Mouse (Mus musculus) thymus, adult 18-20 months (tissue): ENCODE measurements around the gene Ciz1.

ENCODE experiments used
- DNase-seq, 2 experiments: peaks; one replicate each; pipeline ENCODE4 v3.0.0; 2022; ENCODE audit warnings: mixed read lengths in 2 of 2

Ciz1 gene

DNA sequence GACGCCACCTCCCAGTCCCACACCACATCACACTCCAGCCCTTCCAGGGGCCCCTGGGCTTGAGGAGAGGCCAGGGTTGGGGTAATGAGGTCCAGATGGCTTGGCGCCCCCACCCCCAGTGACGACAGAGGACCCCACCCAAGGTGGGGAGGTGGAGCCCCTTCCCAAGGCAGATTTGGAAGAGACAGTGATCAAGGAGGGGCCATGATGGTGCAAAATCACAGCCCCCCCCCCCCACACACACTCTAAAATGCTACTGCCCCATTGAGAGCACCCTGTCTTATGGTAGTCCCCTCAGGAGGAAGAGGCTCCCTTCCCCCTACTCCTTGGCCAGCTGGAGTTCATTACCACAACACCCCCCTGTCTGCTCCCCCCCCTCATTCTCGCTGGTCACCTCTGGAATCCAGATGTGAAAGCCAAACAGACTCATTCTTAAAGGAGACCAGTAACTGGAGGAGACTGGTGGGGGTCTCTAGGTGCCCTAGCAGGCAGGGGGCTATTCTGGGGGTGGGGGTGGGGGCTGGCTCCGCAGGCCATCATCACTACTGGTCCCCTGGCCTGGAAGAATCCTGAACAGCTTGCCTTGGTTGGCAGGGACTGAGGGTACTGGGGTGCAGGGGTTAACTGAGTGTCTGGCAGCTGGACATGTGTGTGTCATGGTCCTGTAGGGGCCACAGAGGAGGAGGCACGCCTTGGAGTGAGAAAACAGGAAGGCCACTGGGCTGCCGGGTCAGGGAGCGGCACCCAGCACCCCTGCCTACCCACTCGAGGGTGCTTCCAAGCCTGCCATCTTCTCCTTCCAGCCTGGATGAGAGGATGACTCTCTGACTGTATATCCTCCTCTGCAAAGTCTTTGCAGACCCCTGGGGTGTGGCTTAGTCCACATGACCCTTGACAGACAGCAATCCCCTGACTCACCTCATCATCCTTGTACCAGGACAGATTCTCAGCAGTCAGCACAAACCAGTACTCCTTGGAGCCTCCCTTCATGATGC is 32.2 kb upstream of the Ciz1 start:
- no peak for DNase-seq

DNA sequence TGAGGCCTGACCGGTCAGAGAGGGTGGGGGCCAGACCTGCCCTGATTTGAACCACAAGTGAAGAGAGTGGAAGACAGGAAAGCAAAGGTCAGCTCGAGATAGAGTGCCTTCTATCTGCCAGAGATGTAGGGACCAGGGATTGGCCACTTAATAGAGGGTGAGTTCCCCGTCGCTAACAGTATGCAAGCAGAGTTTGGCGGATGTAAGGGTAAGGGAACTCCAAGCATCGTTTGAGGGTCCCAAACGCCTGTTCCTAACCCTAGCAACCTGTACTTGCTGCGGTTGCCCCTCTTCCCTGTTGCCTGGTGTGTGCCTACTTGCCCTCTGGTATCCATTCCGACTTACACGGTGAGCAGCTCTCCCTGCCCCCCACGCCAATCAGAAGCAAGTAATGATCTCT is 31.4 kb upstream of the Ciz1 start:
- no peak for DNase-seq

DNA sequence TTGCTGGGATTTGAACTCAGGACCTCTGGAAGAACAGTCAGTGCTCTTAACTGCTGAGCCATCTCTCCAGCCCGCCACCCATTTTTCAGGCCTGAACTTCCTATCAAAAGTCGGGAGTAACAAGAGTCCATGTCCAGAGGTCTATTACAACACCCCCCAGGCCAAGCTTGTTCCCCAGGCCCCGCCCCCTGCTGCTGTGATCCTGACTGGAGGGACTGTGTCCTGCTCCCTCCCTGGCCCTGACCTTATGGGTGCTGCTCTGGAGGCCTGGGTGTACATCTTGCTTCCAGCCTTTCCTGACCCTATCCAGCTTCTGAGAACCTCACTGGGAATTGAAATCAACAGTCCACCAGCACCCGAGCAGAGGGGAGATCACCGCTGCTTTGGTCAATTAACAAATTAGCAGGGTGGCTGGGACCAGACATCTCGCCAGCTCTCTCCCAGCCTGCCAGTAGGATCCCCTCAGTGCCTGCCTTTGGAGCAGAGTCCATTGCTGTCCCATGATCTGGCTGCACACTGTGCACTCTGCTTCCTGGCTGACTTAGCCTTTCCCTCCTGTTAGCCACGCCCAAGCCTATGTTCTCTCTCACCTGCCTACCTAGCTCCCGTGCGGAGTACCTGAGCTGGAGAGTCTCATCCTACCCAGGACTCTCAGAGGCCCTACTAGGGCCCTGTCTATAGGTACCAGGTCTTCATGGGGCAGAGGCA is 30.4 kb upstream of the Ciz1 start:
- no peak for DNase-seq

DNA sequence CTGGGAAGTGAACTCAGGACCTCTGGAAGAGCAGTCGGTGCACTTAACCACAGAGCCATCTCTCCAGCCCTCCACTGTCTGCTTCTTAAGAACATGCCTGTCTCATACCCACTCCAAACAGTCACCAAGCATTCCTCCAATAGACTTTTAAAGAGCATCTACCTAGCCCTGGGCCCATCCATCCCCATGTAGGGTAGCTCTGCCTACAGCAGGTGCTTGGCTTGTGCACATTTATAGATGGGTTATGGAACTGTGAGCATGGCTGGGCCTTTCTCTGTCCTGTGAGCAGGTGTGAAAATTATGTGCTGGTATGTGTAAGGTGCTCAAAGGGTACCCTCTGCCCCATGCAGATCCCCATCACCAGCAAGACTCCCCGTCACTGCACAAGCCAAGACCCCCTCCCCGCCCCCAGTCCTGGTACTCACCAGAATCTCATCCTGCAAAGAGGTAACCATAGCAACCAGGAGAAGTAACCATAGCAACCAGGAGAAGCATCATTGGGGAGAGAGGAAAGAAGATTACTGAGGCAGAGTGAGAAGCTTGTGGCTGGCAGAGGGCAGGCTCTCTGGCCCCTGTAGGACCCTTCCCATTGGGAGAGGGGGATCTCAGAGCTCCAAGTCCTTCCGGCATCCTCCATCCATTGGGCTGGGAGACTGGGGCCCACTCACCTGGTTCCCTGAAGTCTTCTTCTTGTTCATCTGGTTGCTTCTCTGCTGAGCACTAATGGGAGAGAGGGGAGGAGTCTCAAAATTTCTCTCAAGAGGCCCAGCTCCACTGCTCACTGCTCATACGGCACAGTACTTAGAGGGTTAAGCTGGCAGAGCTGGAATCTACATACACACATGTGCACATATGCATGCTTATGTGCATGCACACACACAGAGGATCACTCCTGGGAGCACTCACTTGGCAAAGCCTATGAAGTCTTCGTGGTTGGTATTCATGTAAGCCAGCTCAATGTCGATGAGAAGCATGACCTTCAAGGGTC is 29.1 kb upstream of the Ciz1 start:
- DNase-seq, result no peak

DNA sequence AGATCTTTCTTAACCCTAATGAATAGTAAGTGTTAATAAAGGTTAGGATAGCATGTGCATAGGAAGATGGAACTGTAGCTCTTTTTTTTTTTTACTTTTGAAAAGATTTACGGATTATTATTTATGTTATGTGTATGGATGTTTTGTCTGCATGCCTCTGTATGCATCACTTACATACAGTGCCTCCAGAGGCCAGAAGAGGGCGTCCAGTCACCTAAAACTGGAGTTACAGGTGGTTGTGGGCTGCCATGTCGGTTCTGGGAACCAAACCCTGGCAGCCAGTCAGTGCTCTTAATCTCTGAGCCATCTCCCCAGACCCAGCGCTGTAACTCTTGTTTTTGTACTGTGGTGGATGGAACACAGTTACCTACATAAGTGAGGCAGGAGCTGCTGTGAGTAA is 27.8 kb upstream of the Ciz1 start:
- DNase-seq, result no peak

DNA sequence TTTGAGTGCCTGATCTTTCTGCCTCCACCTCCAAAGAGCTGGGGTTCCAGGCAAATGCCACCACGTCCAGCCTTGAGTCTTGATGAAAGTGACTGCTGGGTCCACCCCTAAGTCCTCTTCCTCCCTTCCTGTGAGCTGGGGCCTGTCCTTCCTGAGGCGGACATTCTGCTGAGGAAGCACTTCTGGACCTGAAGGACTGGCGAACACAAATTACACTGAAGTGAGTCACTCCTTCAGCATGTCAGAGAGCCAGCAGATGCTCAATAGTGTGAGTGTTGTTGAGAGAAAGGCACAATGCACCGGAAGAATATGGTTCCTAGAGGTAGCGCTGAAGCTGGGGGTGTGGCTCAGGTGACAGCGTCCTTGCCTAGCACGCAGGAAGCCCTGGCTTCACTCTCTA is 26.8 kb upstream of the Ciz1 start:
- DNase-seq, result no peak

DNA sequence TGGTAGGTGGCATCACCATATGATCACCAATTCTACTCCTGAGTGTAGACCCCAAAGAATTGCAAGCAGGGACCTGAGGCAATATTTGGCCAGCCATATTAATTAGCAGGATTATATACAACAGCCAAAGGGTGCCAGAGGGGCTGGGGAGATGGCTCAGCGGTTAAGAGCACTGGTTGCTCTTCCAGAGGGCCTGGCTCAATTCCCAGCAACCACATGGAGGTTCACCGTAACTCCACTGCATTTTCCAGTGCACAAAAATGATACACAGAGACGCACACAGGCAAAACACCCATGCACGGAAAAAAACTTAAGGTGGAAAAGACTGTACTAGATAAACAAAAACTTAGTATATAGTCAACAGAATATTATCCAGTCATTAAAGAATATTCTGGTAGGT is 24.9 kb upstream of the Ciz1 start:
- no peak for DNase-seq

DNA sequence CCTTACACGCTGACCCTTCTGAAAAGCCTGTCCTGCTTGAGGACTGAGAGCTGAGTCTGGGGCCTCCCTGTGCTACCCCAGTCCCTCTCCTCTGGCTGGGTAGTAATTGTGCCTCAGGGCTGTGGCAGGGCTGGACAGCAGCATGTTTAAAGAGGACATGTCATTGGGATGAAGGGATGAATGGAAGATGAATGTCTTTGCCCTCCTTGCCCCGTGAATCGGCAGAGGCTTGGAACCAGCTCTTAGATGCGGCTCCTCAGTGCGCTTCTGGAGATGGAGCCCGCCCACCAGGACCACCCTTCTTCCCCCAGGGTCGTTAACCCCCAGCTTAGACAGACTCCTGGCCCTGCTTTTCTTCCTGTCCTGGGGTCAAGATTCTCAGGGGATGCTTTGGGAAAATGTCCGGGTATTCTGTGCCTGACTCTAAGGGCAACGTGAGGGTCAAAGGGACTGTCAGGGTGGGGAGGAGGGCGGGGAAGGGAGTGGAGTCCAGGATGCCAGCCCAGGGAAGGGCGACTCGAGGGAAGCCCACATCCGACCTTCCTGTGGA is 23.1 kb upstream of the Ciz1 start:
- DNase-seq, result no peak

DNA sequence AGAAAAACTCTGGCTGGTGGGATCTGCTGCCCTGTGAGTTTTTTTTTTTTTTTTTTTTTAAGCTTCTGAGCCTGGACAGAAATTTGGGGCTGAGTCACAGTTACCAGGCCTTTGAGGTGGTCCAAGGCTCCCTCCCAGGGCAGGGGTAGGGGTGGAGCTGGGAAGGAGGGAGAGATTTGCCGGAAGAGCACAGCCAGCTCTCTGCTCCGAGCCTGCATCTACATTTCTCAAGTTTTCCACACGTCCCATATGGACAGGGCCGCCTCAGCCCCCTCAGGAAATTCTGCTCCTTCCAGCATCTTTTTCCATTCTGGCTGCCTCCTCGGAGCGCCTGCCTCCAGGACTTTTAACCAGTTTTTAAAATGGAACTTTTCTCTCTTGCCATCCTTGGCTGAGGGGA is 22.6 kb upstream of the Ciz1 start:
- DNase-seq, result no peak

DNA sequence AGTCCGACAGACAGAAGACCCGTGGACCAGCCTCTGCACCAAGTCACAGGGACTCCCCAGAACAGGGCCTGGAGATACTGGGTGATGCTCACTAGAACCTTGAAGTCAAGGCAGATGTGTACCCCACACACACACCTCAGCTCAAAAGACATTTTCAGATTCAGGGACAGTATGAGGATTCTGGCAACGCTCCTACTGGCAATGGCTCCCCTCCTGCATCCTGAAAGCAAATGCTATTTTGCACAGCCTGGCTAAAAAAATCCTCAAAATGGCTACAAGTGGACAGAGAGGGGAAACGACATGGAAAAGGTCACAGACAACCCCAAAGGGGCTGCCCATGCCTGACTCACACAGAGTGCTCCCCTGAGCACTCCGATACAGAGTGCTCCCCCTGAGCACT is 20.0 kb upstream of the Ciz1 start:
- no peak for DNase-seq

DNA sequence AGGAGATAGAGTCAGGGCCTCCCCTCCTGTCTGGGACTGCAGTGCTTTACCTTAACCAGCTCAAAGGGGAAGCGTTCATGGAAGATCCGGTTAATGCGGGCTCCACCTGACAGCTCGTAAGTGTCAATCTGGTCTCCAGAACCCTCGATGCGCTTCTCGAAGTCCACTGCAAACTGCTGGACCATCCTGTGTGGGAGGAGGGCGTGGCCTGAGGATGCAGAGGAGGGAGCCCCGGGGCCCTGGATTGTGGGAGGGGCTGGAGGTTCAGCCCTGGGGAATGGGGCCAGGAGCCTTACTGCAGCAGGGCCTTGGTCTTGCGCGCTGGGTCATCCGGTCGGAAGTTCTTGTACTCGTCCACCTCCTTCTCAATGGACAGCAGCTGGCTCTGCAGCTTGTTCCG is 16.2 kb upstream of the Ciz1 start:
- DNase-seq, result no peak

DNA sequence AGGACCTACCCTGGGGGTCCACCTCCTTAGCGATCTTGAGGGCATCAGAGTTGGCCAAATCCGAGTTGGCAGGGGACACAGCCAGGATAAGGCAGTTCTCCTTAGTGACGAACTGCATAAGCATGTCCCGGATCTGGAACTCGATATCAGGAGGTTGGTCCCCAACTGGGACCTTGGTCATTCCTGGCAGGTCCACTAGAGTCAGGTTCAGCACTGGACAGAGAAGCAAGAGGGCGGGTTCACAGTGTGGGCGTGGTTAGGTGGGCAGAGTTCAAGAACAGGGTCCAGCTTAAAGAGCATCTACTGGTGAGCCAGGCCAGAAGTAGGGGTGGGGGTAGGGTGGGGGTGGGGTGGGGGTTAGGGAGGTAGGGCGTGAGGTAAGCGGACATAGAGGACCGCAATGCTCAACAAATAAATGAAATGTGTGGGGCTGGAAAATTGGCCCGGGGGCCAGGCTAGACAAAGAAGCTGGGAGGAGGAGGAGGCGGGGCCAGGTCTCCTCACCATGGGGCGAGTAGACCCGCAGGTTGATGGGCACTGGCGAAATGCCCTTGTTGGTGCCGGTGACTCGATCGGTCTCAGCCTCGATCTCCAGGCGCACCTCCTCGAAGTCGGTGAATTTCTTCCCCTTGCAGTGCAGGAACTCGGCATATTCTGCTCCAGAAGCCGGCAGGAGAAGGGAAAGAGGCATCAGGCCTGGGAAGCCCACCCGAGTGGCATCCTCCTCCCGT is 12.1 kb upstream of the Ciz1 start:
- no peak for DNase-seq

DNA sequence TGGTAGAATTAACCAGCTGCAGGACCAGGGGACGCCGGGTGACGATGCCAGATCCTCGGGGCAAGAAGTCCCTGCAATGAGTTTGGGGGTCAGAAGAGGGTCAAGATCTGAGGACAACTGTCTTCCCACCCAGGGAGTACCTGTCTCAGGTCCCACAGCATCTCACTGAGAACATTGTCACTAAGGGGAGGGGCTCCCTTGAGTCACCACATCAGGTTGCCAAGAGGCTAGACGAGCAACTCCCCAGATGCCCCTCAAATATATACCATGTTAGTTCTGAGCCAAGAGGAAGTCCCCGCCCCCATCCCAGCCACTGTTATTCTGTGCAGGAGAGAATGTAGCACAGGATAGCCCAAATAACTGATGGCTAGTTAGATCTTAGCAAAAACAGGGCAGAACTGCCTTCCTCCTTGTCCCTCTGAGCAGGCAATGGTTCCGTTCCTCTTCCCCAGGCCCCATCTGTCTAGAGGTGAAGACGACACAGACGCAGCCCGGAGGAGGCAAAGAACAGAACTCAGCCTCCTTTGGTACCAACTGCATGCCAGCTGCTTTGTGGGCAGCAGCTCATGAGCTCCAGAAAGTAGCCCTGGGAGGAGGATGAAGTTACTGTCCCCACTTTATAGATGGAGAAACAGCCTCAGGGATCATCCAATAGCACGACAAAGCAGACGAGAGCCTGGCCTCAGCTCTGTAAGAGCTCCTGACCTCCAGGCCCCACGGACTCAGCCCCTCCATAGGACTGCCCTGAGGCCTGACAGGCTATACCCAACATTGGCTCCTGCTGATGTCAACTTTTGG is 11.1 kb upstream of the Ciz1 start:
- no peak for DNase-seq

DNA sequence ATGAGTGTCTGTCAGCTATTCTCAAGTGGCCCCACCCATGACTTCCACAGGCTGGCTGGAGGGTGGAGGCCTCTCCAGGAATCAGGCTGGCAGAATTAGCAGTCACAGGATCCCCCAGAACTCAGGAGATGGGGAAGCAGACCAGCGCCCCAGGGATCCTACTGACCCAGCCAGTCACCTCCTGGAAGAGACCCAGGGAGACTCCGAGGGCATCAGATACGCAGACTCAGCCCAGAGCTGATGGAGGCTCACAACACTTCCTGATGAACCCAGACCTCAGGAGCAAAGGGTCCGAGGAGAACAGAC is 10.5 kb upstream of the Ciz1 start:
- DNase-seq, result no peak

DNA sequence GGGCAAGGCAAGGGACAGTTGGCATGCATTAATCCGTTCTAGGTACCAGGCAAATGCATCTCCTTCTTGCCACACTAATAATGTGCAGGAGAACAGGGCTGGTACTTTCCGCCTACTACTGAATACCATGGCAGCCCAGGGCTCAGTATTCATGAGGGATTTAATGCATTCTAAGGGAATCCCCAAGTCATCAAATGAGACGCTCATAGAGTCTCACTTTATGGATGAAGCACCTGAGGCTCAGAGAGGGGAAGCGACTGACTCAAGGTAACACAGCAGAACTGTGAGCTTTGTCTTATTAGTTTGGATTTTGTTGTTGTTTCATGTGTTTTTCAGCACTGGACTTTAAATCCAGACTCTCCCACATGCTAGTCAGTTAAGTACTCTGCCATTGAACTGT is 10.1 kb upstream of the Ciz1 start:
- DNase-seq, result no peak

DNA sequence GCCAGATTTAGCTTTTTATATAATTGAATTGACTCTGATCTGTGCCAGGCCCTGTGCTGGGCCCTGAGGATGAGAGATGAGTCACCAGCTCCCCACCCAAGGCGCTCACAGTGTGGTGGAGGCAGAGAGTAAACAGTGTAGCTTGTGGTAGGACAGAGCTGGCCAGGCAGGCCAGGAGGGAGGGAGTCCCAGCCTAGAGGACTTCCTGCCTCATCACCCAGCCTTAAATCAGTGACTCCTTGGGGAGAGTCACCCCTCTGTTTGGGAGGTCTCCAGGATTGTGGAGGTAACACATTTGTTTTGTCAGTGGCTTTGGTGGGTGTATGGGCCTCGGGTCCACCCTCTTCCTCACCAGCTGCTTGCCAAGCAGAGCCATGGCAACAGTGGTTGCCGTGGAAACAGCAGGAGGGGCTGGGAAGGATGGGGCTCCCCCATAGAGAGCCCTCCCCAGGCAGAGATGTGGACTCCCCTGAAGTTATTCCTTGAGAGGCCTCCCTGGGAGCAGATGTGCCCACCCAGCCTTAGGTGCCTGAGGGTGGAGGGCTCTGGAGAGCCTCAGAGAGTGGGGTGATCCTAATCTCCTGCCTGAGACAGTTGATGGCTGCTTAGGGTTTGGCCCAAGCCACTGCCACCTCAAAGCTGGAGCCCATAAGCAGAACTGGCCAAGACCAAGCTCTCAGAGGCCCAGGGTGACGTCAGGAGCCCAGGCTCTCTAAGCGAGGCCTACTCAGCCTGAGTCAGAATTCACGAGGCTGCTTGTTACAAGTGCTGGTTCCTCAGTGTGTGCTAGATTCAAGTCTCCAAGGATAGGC is 9.4 kb upstream of the Ciz1 start:
- no peak for DNase-seq

DNA sequence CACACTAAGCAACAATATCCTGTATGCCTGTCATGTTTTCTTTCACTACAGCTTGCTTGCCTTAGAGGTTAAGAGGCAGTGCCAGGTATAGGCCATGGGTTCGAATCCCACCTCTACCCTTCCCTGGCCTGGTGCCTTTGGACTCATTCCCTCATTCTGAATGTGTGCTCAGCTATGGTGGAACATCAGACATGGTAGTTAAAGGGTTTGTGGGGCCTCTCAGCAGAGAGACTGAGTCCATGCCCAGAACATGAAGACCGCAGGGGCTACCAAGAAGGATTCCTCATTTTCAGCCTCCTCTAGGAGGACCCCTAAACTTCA is 8.8 kb upstream of the Ciz1 start:
- DNase-seq, result no peak

DNA sequence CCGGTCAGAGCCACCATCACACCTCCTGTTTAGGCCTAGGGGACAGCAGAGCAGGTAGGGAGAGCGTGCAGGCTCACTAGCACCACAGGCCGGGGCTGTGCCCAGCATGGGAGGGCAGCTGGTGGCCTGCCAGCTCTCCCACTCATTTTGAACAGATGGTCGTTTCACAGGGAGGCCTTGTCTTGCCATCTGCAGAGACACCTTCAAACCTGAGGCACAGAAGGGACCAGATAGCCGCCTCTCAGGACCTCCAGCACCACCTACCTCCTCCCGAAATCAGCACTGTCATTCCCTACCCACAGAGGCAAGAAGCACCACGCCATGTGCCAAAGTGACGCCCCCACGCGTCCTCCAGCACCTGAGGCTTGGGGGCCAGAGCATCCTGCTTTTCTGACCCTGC is 8.1 kb upstream of the Ciz1 start:
- DNase-seq, result no peak

DNA sequence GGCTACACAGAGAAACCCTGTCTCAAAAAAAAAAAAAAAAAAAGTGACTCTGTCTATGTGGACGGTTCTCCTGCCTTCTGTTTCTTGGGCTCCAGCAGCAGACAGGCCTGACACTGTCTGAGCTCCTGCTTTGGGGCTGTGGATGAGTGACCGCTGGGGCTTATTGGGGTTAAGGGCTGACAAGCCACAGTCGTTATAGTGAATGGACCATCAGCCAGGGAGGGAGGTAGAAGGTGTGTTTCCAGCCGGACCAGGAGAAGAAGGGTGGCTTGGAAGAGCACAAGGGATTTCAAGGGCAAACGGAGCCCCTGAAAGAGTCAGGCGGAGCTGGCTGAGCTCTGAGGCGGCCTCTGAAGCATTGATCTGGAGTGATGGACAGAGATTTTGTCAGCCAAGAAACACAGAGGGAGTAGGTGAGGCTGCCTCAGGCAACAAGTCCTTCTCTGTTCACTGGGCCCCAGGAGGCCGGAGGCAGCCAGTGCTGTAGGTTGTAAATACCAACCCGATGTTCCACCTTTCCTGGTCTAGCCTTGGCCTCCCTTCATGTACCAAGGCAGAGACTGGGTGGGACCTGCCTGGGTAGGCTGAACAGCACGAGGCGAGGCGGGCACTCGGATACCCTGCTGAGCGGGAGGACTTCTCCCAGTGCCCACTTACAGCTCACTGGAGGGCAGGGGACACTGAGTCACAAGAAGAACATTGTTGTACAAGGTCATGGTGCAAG is 7.4 kb upstream of the Ciz1 start:
- DNase-seq, result no peak

DNA sequence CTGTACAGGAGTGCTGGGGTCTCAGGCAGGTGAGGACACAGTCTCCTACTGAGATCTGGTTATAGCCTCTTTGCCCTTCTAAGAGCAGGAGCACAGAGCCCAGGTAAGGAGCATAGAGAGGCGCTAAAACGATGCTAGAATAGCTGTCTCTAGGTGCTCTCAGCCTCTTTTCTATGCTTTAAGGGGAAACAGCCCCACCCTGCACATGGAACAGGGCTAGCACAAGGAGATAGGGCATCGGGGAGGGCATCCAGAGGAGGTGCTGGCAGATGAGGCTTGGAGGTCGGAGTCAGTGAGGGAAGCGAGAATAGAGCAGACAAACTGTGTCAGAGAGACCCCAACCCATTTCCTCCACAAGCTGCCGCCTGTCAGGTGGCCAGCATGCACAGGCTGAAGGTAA is 5.1 kb upstream of the Ciz1 start:
- DNase-seq, result no peak
